Comparison of ENCODE assay signal across 12 mouse cellular contexts in genomic region chr16:21274012-21274528, GRCm38 (mm10).
A peak's percentile ranks its signal among the peaks of the same experiment; 100 is the strongest.
DNase-seq lines count a peak whose midpoint lies in the region; ATAC-seq and TF ChIP-seq lines count a peak whose summit lies in the region.
"Had no signal": no experiment of that assay in that cellular context is flagged by ENCODE, and none has a peak within 500 bp of the region (broad histone marks: within the 10 kb centered on the region; RNA-seq: fewer than 3 reads in every experiment).

No protein-coding gene starts in this region.

- DNase-seq in embryo, embryonic 10.5 days (ENCODE audit: low spot score), result peak; percentile 67
- no peak for DNase-seq in gastrocnemius, adult 2 months
- no peak for DNase-seq in gastrocnemius, postnatal 10 days
- no peak for DNase-seq in layer of hippocampus, postnatal 36 days
- DNase-seq in layer of hippocampus, adult 11-12 months (ENCODE audit: low spot score), result no peak
- DNase-seq: layer of hippocampus, adult 9-11 months; thymus, adult 2 months had no signal

- H3K4me1 ChIP-seq in ES-Bruce4 (ENCODE audit: control insufficient read depth, insufficient read depth, low read length), result peaks cover 3% of the 10 kb centered on the region
- H3K4me1 ChIP-seq in hindbrain, embryonic 13.5 days (replicated peaks), result peaks cover 39% of the 10 kb centered on the region
- H3K4me1 ChIP-seq in limb, embryonic 15.5 days, result peaks cover 50% of the 10 kb centered on the region

- peak; percentile 90 for TF ChIP-seq EP300 in ES-Bruce4 (IDR thresholded peaks at IDR 0.05; ENCODE audit: insufficient read depth, low read depth, low read length)

- no peak overlapping the region for H3K4me2 ChIP-seq in hindbrain, embryonic 13.5 days
- H3K4me2 ChIP-seq in limb, embryonic 15.5 days, result no peak overlapping the region

- H3K27ac ChIP-seq in ES-Bruce4 (ENCODE audit: insufficient read depth, low read length), result 0 out of 2 replicates have a peak overlapping the region, but pooled peaks have one; percentile 12
- H3K27ac ChIP-seq in hindbrain, embryonic 13.5 days, result peak overlapping the region; percentile 75
- peak overlapping the region; percentile 75 for H3K27ac ChIP-seq in limb, embryonic 15.5 days
- H3K27ac ChIP-seq in gastrocnemius, adult 2 months, result no peak overlapping the region

- intact Hi-C loops in gastrocnemius, adult 2 months (cut with DNase I), result no loop called here

- no peak overlapping the region for H3K4me3 ChIP-seq in ES-Bruce4 (ENCODE audit: low read depth, low read length)
- H3K4me3 ChIP-seq in hindbrain, embryonic 13.5 days, result no peak overlapping the region
- H3K4me3 ChIP-seq in limb, embryonic 15.5 days, result no peak overlapping the region
- H3K4me3 ChIP-seq in gastrocnemius, adult 2 months, result no peak overlapping the region
- H3K4me3 ChIP-seq: myocyte had no signal

- peak; percentile 85 for ATAC-seq in hindbrain, embryonic 13.5 days (ENCODE audit: low FRiP score)
- ATAC-seq in limb, embryonic 15.5 days (ENCODE audit: insufficient number of reproducible peaks, low FRiP score, low TSS enrichment, low read depth), result peak; percentile 65
- ATAC-seq: Patski had no signal

- no peaks in the 10 kb centered on the region for H3K27me3 ChIP-seq in ES-Bruce4 (ENCODE audit: control insufficient read depth, insufficient read depth, low read length, poor library complexity, severe bottlenecking)
- H3K27me3 ChIP-seq in hindbrain, embryonic 13.5 days, result no peaks in the 10 kb centered on the region
- no peaks in the 10 kb centered on the region for H3K27me3 ChIP-seq in limb, embryonic 15.5 days
- H3K27me3 ChIP-seq: Patski had no signal

- H3K9ac ChIP-seq in ES-Bruce4 (ENCODE audit: low read depth, poor library complexity, severe bottlenecking), result no peak overlapping the region
- no peak overlapping the region for H3K9ac ChIP-seq in hindbrain, embryonic 13.5 days
- H3K9ac ChIP-seq in limb, embryonic 15.5 days, result no peak overlapping the region

- TF ChIP-seq POLR2A in ES-Bruce4 (IDR thresholded peaks at IDR 0.05; ENCODE audit: insufficient read depth, low read length), result no peak

- no peaks in the 10 kb centered on the region for H3K9me3 ChIP-seq in ES-Bruce4 (replicated peaks; ENCODE audit: control insufficient read depth, insufficient read depth, low read length, poor library complexity, severe bottlenecking)
- H3K9me3 ChIP-seq in hindbrain, embryonic 13.5 days, result 0 out of 2 replicates have a peak, but pooled peaks cover 3% of the 10 kb centered on the region
- no peaks in the 10 kb centered on the region for H3K9me3 ChIP-seq in limb, embryonic 15.5 days

- no peak for TF ChIP-seq CTCF in ES-Bruce4 (IDR thresholded peaks at IDR 0.05; ENCODE audit: low read depth, low read length)
- TF ChIP-seq CTCF in gastrocnemius, adult 2 months (IDR thresholded peaks at IDR 0.05), result no peak

- 0% methylated on average over 2 of the region's 2 CpGs for WGBS in hindbrain, embryonic 13.5 days
- 3% methylated on average over 2 of the region's 2 CpGs for WGBS in limb, embryonic 15.5 days

- no peaks in the 10 kb centered on the region for H3K36me3 ChIP-seq in ES-Bruce4 (ENCODE audit: control insufficient read depth, insufficient read depth, low read length, poor library complexity, severe bottlenecking)
- H3K36me3 ChIP-seq in hindbrain, embryonic 13.5 days, result no peaks in the 10 kb centered on the region
- no peaks in the 10 kb centered on the region for H3K36me3 ChIP-seq in limb, embryonic 15.5 days
